Mouse (Mus musculus) MEL-GATA-1-ER (cell line): ENCODE results near the gene Pde10a.

Experiments
- DNase-seq: peaks from one replicate; pipeline ENCODE4 v3.0.0-alpha.2; 2012; ENCODE audit warnings: low read depth; ENCODE audit errors: extremely low read depth

The Pde10a gene

GRCm38 (mm10) chr17:8800478-8801082, 275.4 kb downstream of the Pde10a start:
- DNase-seq, result no peak

GRCm38 (mm10) chr17:8801083-8801854, 276.1 kb downstream of the Pde10a start:
- no peak for DNase-seq

- no peak for DNase-seq
Observed at GRCm38 (mm10) chr17:8801855-8802104, 276.6 kb downstream of the Pde10a start.

- DNase-seq, result no peak
Observed at GRCm38 (mm10) chr17:8802161-8802888, 277.2 kb downstream of the Pde10a start.

- DNase-seq, result no peak
Observed at GRCm38 (mm10) chr17:8802889-8803799, 278.0 kb downstream of the Pde10a start.

- DNase-seq, result no peak
Observed at GRCm38 (mm10) chr17:8807345-8807744, 282.2 kb downstream of the Pde10a start.

- DNase-seq, result no peak
Observed at GRCm38 (mm10) chr17:8809771-8810170, 284.6 kb downstream of the Pde10a start.

GRCm38 (mm10) chr17:8810201-8810600, 285.0 kb downstream of the Pde10a start:
- no peak for DNase-seq

- no peak for DNase-seq
Observed at GRCm38 (mm10) chr17:8812228-8812865, 287.2 kb downstream of the Pde10a start.

GRCm38 (mm10) chr17:8813773-8814491, 288.8 kb downstream of the Pde10a start:
- DNase-seq, result no peak

GRCm38 (mm10) chr17:8815376-8815775, 290.2 kb downstream of the Pde10a start:
- DNase-seq, result no peak

GRCm38 (mm10) chr17:8815864-8816263, 290.7 kb downstream of the Pde10a start:
- no peak for DNase-seq

GRCm38 (mm10) chr17:8818675-8819074, 293.5 kb downstream of the Pde10a start:
- DNase-seq, result no peak

GRCm38 (mm10) chr17:8823548-8823947, 298.4 kb downstream of the Pde10a start:
- DNase-seq, result no peak

GRCm38 (mm10) chr17:8827204-8827603, 302.0 kb downstream of the Pde10a start:
- no peak for DNase-seq

GRCm38 (mm10) chr17:8831001-8831400, 305.8 kb downstream of the Pde10a start:
- DNase-seq, result no peak

GRCm38 (mm10) chr17:8836292-8836691, 311.1 kb downstream of the Pde10a start:
- DNase-seq, result no peak

- no peak for DNase-seq
Observed at GRCm38 (mm10) chr17:8838252-8838651, 313.1 kb downstream of the Pde10a start.

GRCm38 (mm10) chr17:8839237-8840011, 314.3 kb downstream of the Pde10a start:
- no peak for DNase-seq

- DNase-seq, result no peak
Observed at GRCm38 (mm10) chr17:8841094-8841493, 315.9 kb downstream of the Pde10a start.
